Mouse (Mus musculus) lung, postnatal 0 days (tissue): ENCODE measurements around the gene Rab17. TPM values are rescaled to one million over a fixed set of nuclear protein-coding genes. Genes with fewer than 3 reads are reported as not detected.
A peak's percentile ranks its signal among the peaks of the same experiment; 100 is the strongest.

ENCODE experiments used
- ATAC-seq: fragments of 200-750 bp; cut with Nextera tagmentation; 2 replicates; pipeline ENCODE4 v1.8.0; 2017; ENCODE audit warnings: moderate library complexity
- DNase-seq: peaks from one replicate; pipeline ENCODE4 v3.0.0-alpha.2; 2016; ENCODE audit warnings: low spot score
- H3K27ac ChIP-seq: fragments of 300-500 bp; sonication (generic); 2 replicates; pipeline ENCODE4 v1.5.1; 2014; ENCODE audit warnings: antibody characterized with exemption, mild to moderate bottlenecking, low read length, mixed read lengths
- H3K27me3 ChIP-seq: fragments of 300-500 bp; sonication (generic); replicated peaks from 2 replicates; pipeline ENCODE4 v1.6.1; 2014; ENCODE audit warnings: low read length, mixed read lengths; ENCODE audit not compliant: insufficient read depth
- H3K36me3 ChIP-seq: fragments of 300-500 bp; sonication (generic); 2 replicates; pipeline ENCODE4 v1.6.1; 2014; ENCODE audit warnings: low read length, mixed read lengths; ENCODE audit not compliant: insufficient read depth
- H3K4me1 ChIP-seq: fragments of 300-500 bp; sonication (generic); 2 replicates; pipeline ENCODE4 v1.6.1; 2014; ENCODE audit warnings: antibody characterized with exemption, low read depth, low read length, mixed read lengths; ENCODE audit not compliant: insufficient read depth
- H3K4me2 ChIP-seq: fragments of 300-500 bp; sonication (generic); replicated peaks from 2 replicates; pipeline ENCODE4 v1.6.1; 2014; ENCODE audit warnings: low read depth, mild to moderate bottlenecking, low read length, moderate library complexity, mixed read lengths
- H3K4me3 ChIP-seq: fragments of 300-500 bp; sonication (generic); 2 replicates; pipeline ENCODE4 v1.5.1; 2014; ENCODE audit warnings: low read depth, low read length
- H3K9ac ChIP-seq: fragments of 300-500 bp; sonication (generic); replicated peaks from 2 replicates; pipeline ENCODE4 v1.6.1; 2014; ENCODE audit warnings: low read depth, mild to moderate bottlenecking
- H3K9me3 ChIP-seq: fragments of 300-500 bp; sonication (generic); 2 replicates; pipeline ENCODE4 v1.6.1; 2016; ENCODE audit warnings: low read length, mixed read lengths
- CTCF ChIP-seq: IDR thresholded peaks from 2 replicates; pipeline ENCODE4 v1.5.1; 2016; ENCODE audit warnings: antibody characterized with exemption, mild to moderate bottlenecking
- EP300 ChIP-seq: IDR thresholded peaks from 2 replicates; pipeline ENCODE4 v1.6.1; 2016; ENCODE audit warnings: antibody characterized with exemption, mild to moderate bottlenecking, control low read depth
- WGBS: fragments of 180-500 bp; shearing (Covaris S2); extraction: QIAGEN DNeasy Blood & Tissue Kit; methylation state at CpG from one replicate; pipeline ENCODE4 v1.1.7; 2014; 5-methylcytosine and 5-hydroxymethylcytosine counted together
- polyA plus RNA-seq: library from polyadenylated mRNA; unstranded; fragments of >200 nt; fragmentation: Nextera tagmentation; extraction: Ambion mirVana; gene quantifications from 2 replicates; pipeline ENCODE4 v1.2.1, GENCODE M21; 2015

Gene Rab17
- polyA plus RNA-seq, 1 experiment from 2014 or later: 1.6 TPM

DNA sequence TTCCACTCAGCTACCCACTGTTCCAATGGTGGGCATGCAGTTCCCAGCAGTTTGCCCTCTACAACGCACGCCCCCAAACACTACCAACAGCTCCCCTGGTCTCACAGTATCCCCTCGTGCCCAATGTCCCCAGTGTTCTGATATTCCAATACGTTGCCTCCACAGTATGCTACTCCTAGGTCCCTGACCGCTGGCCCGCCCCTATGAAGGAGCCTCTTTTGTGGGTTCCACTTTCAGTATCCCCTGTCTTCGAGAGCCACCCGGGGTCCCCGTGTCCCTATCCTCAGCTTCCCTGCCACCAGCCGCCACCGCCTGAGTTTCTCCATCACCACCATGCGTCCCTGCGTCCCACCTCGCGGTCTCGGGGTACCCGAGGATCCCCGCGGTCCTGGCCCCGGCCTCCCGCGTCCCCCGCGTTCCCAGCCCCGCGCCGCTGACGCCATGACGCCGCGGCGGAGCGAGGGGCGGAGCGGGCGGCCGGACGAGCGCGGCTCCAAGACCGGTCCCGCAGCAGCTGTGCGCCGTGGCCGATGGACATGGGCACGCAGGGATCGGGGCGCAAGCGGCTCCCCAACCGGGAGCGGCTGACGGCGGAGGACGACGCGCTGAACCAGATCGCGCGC, 28.9 kb upstream of the Rab17 start, which contains the start of gene Lrrfip1:
Lrrfip1 (plus strand) TSS at position 470 of the 623 bp plus-strand sequence.
- no peak for TF ChIP-seq EP300
- no peak for TF ChIP-seq CTCF
- peak within 1 kb of the TSS; percentile 53 for H3K9ac ChIP-seq
- H3K4me1 ChIP-seq: peaks cover 13% of the 10 kb centered on the region
- H3K27ac ChIP-seq: 0 out of 2 replicates have a peak within 1 kb of the TSS, but pooled peaks have one; percentile 8
- no peaks in the 10 kb centered on the region for H3K36me3 ChIP-seq
- DNase-seq: peak; percentile 57
- H3K27me3 ChIP-seq: no peaks in the 10 kb centered on the region
- H3K9me3 ChIP-seq: no peaks in the 10 kb centered on the region
- WGBS: under 1% methylated on average over 42 of the region's 59 CpGs
- peak within 1 kb of the TSS; percentile 89 for H3K4me2 ChIP-seq
- peak within 1 kb of the TSS; percentile 60 for H3K4me3 ChIP-seq
- peak; percentile 90 for ATAC-seq

DNA sequence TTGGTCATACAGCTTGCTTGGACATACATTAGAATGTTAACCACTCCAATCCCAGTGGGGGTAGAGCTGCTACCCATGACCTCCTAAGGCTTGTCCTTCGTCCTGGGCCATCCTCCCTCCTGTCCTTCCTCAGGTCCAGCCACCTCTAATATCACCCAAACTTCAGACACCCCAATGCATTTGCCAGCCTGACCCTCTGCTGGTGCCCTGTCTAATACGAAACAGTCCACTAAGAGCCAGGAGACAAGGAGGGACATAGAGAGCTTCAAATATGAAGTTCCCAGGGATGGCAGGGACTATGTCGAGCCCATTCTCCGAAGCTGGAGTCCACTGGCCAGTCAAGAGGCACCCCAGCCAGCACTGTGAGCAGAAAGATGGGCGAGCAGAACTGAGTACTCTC, 28.2 kb upstream of the Rab17 start:
- Histone ChIP-seq H3K4me3 (no peak overlapping the region), H3K9me3 (no peaks in the 10 kb centered on the region), H3K27ac (no peak overlapping the region), H3K4me2 (peak overlapping the region; percentile 89; the same call in 1 of the 2 replicates), H3K27me3 (no peaks in the 10 kb centered on the region), H3K36me3 (no peaks in the 10 kb centered on the region), H3K9ac (no peak overlapping the region), H3K4me1 (peaks cover 13% of the 10 kb centered on the region)
- TF ChIP-seq CTCF: no peak
- TF ChIP-seq EP300: no peak
- WGBS: 85% methylated on average over 5 of the region's 5 CpGs
- ATAC-seq: no peak
- DNase-seq: no peak

DNA sequence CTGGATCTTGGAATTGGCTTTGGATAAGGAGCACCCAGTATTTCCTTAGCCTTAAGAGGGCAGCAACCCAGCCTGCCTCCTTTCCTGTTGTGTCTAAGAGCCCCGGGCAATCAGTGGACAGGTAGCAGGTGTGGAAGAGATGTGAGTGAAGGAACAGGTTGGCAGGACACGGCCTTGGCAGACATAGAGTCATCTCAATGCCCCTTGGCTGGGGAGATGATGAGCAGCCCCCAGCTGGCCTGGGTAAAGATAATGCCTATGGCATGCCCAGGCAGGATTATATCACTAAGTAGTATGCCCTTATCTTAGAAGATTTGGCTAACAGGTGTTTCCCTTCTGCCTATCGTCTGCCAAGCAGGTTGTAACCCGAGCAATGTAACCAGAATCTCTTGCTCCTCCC, 27.7 kb upstream of the Rab17 start:
- Histone ChIP-seq H3K4me1 (peaks cover 13% of the 10 kb centered on the region), H3K36me3 (no peaks in the 10 kb centered on the region), H3K4me3 (no peak overlapping the region), H3K9me3 (no peaks in the 10 kb centered on the region), H3K27me3 (no peaks in the 10 kb centered on the region), H3K27ac (no peak overlapping the region), H3K9ac (no peak overlapping the region), H3K4me2 (no peak overlapping the region)
- no peak for DNase-seq
- WGBS: 43% methylated on average over 4 of the region's 4 CpGs
- TF ChIP-seq CTCF: no peak
- TF ChIP-seq EP300: no peak
- ATAC-seq: no peak

DNA sequence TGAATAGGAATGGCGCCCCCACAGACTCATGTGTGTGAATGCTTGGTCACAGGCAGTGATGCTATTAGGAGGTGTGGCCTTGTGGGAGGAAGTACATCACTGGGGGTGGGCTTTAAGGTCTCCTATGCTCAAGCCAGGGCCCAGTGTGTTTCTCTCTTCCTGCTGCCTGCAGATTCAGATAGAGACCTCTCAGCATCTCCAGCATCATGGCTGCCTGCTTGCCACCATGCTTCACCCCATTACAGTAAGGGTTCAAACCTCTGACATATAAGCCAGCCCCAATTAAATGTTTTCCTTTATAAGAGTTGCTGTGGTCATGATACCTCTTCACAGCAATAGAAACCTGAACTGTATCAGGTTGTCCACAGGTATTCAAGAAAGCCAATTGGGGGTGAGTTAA, 26.5 kb upstream of the Rab17 start:
- H3K27ac ChIP-seq: no peak overlapping the region
- no peaks in the 10 kb centered on the region for H3K36me3 ChIP-seq
- TF ChIP-seq CTCF: no peak
- no peak for TF ChIP-seq EP300
- H3K9me3 ChIP-seq: no peaks in the 10 kb centered on the region
- H3K27me3 ChIP-seq: no peaks in the 10 kb centered on the region
- no peak for ATAC-seq
- no peak overlapping the region for H3K4me2 ChIP-seq
- WGBS: 95% methylated on average over 1 of the region's 1 CpGs
- H3K9ac ChIP-seq: no peak overlapping the region
- DNase-seq: no peak
- peaks cover 8% of the 10 kb centered on the region for H3K4me1 ChIP-seq
- H3K4me3 ChIP-seq: no peak overlapping the region

DNA sequence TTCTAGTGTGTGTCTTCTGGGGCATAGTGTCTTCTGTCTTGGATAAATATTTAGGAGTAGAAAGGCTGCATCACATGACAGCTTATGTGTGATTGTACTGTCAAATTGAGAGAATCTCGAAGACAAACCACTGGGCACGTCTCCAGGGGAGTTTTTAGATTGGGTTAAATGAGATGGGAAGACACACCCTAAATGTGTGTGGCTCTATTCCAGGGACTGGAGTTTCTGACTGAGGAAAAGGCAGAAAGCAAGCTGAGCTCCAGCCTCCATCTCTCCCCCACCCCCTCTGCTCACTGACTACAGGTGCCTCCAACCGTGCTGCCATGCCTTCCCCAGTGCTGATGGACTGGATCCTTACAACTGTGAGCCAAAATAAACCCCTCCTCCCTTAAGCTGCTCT, 11.9 kb upstream of the Rab17 start:
- DNase-seq (no peak), ATAC-seq (no peak)
- 43% methylated on average over 3 of the region's 3 CpGs for WGBS
- Histone ChIP-seq H3K9ac (no peak overlapping the region), H3K27me3 (no peaks in the 10 kb centered on the region), H3K9me3 (no peaks in the 10 kb centered on the region), H3K4me1 (no peaks in the 10 kb centered on the region), H3K36me3 (no peaks in the 10 kb centered on the region), H3K4me2 (no peak overlapping the region), H3K27ac (no peak overlapping the region), H3K4me3 (no peak overlapping the region)
- TF ChIP-seq CTCF (no peak), EP300 (no peak)

DNA sequence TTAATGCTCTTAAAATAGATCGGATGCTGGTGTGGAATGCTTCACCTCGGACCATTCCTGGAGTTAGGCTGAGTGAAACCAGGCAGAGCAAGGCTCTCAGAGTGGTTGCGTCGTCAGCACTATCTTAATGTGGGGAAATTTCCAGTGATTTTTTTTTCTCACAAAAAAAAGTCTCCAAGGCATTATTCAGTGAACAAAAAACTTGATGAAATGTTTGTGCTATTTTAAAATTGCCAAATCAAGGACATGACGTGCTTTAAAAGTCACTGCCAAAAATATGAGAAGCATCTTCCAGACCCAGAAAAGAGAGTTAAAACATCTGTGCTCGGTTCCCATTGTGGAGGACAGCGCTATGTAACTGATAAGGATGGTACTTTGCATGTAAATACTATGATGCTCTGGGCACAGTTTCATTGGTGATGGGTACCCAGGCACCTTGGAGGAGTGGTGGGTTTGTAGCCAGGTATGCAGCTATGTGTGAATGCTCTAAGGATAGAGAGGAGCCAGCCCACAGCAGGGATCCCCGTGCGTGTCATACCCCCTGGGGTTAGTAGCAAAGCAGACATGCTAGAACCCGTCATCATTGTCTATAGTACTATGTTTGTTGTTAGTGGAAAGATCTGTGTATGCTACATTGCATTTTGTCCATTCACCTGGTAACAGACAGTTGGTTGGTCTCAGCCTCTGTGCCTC, 11.3 kb upstream of the Rab17 start:
- no peak overlapping the region for H3K9ac ChIP-seq
- ATAC-seq (peak; percentile 86), DNase-seq (peak; percentile 89)
- 53% methylated on average over 10 of the region's 10 CpGs for WGBS
- no peaks in the 10 kb centered on the region for H3K4me1 ChIP-seq
- no peak overlapping the region for H3K4me3 ChIP-seq
- no peak overlapping the region for H3K4me2 ChIP-seq
- no peaks in the 10 kb centered on the region for H3K9me3 ChIP-seq
- no peak overlapping the region for H3K27ac ChIP-seq
- no peaks in the 10 kb centered on the region for H3K27me3 ChIP-seq
- H3K36me3 ChIP-seq: no peaks in the 10 kb centered on the region
- TF ChIP-seq CTCF (no peak), EP300 (peak; percentile 70)
